Mouse (Mus musculus): ENCODE data around the gene Ptprd.

Gene Ptprd

GRCm38 (mm10) chr4:76438496-76439079, 1773.2 kb downstream of the Ptprd start:
- no peak for DNase-seq

DNA sequence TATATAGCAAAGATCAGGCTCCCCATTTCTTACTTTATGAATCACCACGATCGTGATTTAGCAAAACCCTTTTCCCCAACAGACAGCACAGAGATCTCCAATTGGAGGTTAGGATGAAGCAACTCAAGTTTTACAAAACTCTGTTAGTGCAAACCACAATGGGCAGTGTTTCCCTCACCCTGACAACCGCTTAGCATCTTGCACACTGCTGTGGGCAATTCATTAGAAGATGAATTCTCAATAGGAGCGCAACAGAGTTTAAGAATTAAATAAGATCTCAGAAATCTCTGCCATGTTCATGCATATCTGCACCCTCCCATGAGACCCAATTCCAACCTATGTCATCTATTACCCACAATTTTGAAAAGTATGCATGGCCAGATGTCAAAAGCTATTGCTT, 1773.7 kb downstream of the Ptprd start:
- no peak for DNase-seq

GRCm38 (mm10) chr4:76435920-76436319, 1775.8 kb downstream of the Ptprd start:
- peak; percentile 75 to 79 for DNase-seq

GRCm38 (mm10) chr4:76429769-76430168, 1782.0 kb downstream of the Ptprd start:
- peak; percentile 73 to 87 for DNase-seq

- DNase-seq: peak in 1 of 2 experiments; percentile 42
These were observed 1784.7 kb downstream of the Ptprd start for GRCm38 (mm10) chr4:76427036-76427435.

- DNase-seq: no peak
These were observed 1786.6 kb downstream of the Ptprd start for GRCm38 (mm10) chr4:76425230-76425575.

GRCm38 (mm10) chr4:76424324-76425229, 1787.2 kb downstream of the Ptprd start:
- DNase-seq: peak; percentile 88 to 94

DNA sequence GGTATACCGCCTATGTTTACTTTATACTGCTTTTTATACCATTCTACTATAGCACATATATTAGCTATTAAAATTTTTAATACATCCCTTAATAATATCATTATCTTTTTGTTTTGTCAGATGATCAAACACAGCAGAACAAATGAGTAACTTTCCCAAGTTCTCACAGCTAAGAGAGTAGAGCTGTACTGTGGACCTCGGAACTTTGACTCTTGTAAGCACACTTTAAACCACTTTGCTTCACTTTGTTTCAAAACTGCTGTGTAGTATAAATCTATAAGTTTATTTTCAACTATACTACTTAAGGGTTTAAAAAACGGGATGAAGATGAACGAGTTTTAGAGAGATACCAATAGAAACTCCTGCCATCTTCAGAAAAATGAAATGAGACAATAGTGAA, 1789.6 kb downstream of the Ptprd start:
- DNase-seq: no peak

DNA sequence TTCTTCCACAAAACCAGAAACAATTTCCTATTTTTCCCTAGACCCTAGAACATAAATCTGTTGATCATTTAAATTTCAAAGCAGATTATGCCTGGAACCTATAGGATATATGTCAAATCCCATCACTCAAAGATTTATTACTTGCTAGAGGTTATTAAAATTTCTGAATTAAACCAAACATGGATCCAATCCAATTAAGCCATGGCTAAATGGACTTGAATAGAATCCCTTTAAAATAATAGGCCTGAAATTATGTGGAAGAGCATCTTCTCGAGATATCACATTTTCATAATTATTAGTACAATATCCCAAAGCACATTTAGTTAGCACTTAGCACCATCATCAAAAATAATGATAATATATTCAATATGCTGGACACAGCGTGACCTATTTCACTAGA, 1792.1 kb downstream of the Ptprd start:
- no peak for DNase-seq

GRCm38 (mm10) chr4:76417676-76418075, 1794.1 kb downstream of the Ptprd start:
- DNase-seq: peak; percentile 38 to 61

GRCm38 (mm10) chr4:76415624-76416023, 1796.1 kb downstream of the Ptprd start:
- DNase-seq: peak; percentile 44 to 54

DNA sequence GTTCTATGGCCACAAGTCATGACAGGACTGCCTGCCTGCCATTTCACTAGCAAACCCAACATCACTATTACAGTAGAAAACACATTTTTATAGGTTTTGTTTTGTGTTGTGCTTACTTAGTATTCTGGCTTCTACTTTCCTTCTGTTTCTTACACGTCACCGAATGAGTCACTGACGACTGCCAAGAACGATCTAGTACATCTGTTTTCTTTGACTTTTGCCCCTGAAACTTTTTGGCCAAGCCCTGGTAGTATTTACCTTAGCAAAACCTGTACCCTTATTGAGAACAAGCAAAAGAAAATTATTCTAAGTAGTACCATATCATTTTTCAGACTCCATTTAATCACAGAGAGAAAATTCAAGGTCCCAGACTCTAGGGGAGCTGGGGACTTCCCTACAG, 1797.2 kb downstream of the Ptprd start:
- no peak for DNase-seq

- DNase-seq: no peak
These were observed 1801.7 kb downstream of the Ptprd start for GRCm38 (mm10) chr4:76410053-76410452.

DNA sequence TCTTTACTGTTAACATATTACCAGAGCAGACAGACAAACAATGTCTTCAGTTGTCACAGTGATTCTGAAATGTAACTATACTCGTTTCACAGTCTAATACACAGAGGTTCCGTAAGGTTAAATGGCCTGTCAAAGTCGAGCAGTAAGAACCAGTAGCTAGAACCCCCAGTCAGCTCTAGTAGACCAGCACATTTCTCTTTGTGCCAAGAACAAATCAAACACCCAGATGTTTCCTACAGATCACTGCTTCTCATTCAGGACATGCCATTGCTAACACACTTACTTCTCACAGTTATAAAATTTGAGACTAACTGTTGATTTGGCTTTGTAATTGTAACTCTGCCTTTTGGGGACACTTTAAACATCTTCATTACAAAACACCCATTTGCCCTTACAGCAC, 1802.6 kb downstream of the Ptprd start:
- DNase-seq: no peak

GRCm38 (mm10) chr4:76405862-76406454, 1805.8 kb downstream of the Ptprd start:
- no peak for DNase-seq

DNA sequence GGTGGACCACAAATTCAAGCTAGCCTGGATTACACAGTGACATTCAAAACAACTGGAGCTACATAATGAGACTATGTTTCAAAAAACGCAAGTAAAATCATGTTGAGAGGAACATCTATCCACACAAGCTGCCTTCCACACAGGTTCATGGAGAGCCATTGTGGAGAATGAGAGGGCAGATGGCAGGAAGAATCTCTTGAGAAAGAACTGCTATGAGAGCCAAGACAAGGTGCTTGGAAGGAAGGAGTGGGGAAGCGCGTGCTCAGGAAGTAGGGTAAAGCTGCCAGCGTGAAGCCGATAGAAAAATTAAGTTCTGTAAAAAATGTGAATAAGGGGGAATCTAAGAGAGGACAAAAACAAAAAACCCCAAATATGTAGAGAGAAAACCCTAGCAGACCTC, 1808.5 kb downstream of the Ptprd start:
- DNase-seq: no peak

GRCm38 (mm10) chr4:76387887-76388286, 1823.9 kb downstream of the Ptprd start:
- DNase-seq: no peak

DNA sequence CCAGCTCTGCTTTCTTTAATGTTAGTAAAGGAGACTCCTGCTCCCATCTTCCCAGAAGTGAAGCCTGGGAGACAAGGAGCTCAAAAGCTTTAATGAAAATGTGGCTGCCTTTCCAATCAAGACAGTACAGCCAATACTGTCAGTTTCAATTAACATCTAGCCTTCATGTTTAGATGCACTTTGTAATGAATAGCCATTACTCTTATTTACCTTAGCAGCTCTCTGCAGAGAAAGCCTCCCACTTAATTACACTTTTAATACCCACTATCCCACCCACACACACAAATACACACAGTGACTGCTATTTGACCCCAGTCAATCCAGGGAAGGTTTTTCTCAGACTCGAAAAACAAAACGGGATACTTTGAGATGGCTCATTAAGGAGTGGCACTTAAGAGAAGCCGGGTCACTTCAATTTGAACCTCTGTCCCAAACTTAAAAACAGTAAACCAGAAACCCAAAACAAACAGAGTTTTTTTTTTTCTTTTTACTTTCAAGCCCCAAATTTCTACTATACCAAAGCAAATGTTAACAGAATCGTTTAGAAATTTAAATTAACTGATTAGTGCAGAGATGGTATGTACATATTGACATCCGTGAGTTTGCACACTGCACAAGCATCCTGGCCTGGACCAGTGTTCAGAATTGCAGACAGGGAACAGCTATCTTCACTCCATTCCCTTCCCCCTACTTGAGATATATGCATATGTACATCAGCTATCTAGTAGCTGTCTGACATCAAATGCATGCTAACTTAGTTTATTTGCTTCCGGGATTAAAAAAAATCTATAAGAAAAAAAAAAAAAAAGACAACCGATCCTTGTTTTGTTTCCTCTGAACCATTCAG, 1824.6 kb downstream of the Ptprd start:
- DNase-seq: no peak

GRCm38 (mm10) chr4:76385818-76386217, 1825.9 kb downstream of the Ptprd start:
- DNase-seq: no peak

DNA sequence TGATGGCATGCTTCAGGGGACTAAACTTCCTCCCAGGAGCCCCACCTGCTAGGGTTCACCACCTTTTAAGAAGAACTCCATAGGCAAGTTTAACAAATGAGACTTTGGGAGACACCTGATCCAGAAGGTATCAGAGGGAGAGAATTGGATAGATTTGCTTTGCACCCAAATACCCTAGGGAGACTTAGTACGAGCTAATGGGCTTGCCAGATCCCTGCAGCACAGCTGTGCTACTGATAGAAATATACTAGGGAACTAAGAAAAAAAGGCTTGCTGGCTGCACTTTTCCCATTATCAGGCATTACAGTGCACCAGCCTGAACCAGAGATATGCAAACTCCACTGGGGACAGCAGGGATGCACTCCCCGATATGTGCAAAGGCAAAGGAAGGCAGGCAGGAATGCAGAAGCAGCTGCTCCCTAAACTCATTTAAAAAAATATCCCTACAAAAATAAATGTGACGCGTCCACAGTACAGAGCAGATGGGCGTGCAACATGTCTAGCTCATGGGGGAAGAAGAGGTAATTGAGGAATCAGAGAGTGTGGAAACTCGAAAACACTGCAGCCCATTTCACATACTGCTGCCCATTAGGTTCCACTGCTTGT, 1831.3 kb downstream of the Ptprd start:
- DNase-seq: no peak

- peak; percentile 32 to 49 for DNase-seq
These were observed 1841.5 kb downstream of the Ptprd start for GRCm38 (mm10) chr4:76370041-76370880.

DNA sequence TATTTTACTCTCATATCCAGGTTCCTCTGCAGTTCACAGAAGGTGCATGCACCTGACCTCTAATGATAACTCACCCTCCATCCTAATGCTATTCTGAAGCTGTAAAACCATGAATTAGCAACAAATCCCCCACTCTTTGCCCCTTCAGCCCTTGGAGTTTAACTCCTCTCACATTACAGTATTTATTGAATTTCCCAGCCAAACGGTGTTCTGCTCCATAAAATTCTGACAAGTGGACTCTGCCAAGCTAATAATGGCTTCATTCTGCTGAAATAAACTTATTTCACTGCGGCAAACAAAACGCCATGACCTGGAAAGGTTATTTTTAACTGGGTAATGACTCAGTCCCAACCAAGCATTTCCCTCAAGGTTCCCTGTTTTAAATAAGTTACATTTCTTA, 1842.7 kb downstream of the Ptprd start:
- peak; percentile 31 to 74 for DNase-seq
